Mouse (Mus musculus): ENCODE results near the gene Zmiz1. TPM values are rescaled to one million over a fixed set of nuclear protein-coding genes. Genes with fewer than 3 reads are reported as not detected.

The Zmiz1 gene
- total RNA-seq, 2 experiments from 2014 or later: 40.2 to 49.9 TPM

- intact Hi-C loops (cut with DNase I): no loop called here
- no peak for DNase-seq (ENCODE audit: low spot score)
Observed at GRCm38 (mm10) chr14:25505201-25505671, 46.3 kb downstream of the Zmiz1 start.

DNA sequence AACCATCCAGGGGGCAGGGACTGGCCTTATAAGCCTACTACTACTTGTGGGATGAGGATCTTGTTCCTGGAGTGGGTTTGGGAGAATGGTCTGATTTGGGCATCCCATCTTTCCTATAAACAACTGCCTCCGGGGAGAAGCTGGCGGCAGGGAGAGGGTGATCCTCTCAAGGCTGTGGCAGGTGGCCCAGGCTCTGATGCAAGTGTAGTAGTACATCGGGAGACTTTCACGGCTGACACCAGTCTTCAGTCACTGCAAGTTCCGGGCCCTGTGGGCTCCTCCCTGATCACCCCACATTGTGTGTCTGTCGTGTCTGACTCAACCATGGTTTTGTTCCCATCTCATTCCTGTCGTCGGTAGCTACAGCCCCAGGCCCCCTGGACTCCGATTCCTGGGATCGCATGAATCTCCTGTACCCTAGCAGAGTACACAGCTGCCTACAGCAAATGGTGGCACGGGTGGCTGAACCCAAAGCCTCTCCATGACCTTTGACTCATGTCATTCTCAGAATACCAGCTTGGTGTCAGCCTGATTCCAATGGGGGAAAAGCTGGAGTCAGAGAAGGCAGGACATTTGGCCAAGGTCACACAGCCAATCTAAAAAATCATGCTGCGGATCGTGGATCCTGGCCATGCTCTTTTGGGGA is 49.2 kb downstream of the Zmiz1 start:
- intact Hi-C loops (cut with DNase I): no loop called here
- DNase-seq (ENCODE audit: low spot score): no peak

DNA sequence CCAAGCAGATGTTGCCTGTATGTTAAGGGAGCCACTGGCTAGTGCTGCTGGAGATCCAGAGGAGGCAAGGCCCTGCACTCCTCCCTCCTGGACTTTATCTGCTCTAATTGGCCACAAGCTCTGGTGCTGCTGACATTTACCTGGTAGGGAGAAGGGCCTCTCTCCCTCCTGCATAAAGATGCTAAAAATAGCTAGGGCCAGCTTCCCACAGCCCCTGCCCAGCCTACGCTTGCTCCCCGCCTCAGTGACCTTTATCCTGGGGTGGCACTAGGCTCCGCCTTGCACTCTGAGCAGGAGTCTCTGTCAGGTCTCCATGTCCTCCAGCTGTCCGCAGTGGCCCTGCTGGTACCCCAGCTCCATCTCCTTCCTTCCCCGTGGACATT is 49.8 kb downstream of the Zmiz1 start:
- no peak for DNase-seq (ENCODE audit: low spot score)
- intact Hi-C loops (cut with DNase I): no loop called here

DNA sequence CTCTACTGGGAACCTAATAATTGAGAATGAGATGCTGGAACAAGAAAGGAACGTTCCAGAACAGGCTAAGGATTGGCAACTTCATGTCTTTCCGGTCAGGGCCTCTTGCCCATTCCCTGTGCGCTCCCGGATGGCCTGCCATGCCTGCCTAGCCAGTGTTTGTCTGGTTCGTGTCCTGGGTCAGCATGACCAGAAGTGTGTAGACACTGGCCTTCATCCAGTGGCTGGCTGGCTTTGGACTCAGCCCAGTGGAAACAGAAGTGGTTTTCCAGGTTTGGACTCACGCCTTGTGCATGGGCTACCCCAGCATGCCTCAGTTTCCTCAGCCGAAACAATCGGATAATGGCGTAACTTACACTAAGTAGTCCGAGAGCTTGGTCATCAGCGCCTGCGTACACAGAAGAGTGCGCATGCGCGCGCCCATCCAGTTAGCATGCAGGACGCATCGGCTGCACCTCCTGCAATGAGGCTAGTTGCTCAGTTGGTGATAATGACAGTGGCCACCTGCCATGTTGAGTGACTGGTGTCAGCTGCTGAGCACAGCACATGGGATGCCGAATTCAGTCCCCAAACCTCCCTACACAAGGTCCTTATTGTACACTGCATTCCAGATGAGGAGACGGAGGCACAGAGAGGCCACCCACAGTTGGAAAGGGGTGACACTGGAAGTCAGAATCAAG is 50.6 kb downstream of the Zmiz1 start:
- intact Hi-C loops (cut with DNase I): no loop called here
- no peak for DNase-seq (ENCODE audit: low spot score)

DNA sequence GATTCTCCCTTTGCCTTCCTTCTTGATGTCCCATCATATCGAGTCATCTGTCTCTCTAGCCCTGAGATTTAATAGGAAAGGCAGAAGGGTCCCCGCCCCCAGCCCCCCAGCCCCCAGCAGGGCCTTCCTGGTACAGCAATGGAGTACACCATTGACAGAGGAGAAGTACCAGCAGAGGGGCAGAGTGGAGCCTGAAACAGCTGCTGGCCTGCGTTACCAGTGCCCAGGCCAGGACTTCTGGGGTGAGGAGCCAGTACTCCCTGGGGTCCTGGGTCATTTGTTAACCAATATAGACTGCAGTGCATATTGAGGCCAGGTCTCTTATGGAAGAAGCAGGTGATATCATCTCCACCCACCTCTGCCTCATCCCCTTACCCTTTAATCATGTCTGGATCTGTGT is 51.4 kb downstream of the Zmiz1 start:
- intact Hi-C loops (cut with DNase I): no loop called here
- DNase-seq (ENCODE audit: low spot score): no peak

DNA sequence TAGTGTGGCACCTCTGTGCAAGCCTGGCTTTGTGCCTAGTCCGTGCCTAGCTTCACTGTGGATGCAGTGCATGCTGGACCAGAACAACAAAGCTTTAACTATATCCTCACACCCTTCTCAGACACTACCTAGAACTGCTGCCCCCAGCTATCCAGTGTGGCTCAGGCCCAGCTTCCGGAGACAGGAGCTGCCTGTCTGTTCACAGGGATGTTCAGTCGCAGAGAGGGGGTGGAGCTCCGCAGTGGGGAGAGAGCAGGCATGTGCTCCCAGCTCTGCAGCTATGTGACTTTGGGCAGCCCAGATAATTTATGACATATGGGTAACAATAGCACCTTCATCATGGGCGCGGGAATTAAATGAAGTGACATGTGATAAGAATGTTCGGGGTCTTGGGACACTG is 52.0 kb downstream of the Zmiz1 start:
- DNase-seq (ENCODE audit: low spot score): no peak
- intact Hi-C loops (cut with DNase I): no loop called here

GRCm38 (mm10) chr14:25511564-25511963 is 52.6 kb downstream of the Zmiz1 start:
- no peak for DNase-seq (ENCODE audit: low spot score)
- intact Hi-C loops (cut with DNase I): no loop called here

DNA sequence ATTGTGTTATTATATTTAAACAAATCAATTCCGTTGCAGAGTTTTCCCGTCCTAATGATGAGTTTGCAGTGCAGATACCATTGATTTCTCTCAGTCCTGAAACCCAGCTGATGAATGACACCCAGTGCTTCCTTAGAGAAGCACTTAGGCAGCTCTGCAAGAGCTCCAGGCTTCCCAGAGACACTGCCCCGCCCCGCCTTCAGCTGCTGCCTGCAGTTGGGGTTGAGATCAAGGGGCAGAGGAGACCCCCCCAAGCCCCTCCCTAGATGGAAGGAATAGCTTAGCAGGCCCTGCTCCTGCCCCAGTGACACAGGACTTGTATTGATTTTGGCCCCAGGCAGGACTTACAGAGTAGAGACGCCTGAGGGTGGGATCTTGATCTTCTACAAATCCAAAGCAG is 53.0 kb downstream of the Zmiz1 start:
- no peak for DNase-seq (ENCODE audit: low spot score)
- intact Hi-C loops (cut with DNase I): no loop called here

DNA sequence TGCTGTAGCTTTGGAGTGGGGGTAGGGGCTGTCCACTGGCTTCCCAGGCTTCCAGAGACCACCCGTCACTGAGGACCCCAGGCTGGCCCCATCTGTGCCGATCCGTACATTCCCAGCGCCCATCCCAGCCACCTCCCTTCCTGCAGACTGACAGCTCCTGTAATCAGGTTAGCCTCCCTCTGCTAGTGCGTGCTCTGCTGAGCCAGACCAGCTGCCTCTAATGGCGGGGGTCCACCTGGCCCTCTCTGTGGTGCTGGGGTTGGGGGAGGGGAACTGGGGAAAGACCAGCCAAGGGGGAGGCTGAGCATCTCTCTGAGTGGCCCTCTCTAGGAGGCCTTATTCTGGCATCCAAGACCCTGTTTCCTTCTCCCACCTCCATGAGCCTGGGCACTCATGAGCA is 53.8 kb downstream of the Zmiz1 start:
- DNase-seq (ENCODE audit: low spot score): no peak
- intact Hi-C loops (cut with DNase I): no loop called here

DNA sequence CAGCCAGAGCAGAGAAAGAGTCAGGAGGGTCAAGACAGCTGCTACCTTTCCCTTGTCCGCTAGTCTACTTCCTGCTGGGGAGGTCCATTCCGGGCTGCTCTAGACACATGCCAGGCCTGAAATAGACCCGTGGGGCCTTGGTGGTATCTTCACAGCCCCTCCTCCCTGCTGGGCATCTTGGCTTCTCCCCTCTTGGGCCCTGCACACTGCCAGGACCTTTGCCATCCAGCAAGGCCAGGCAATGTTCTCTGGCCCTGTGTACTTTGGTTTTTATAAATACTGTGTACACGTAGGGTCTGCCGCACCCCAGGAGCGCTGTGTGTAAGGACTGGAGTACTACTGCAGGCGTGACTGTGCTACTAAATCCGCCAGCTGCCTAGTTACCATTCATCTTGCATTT is 54.5 kb downstream of the Zmiz1 start:
- DNase-seq (ENCODE audit: low spot score): no peak
- intact Hi-C loops (cut with DNase I): no loop called here

- DNase-seq (ENCODE audit: low spot score): no peak
- intact Hi-C loops (cut with DNase I): no loop called here
Observed at GRCm38 (mm10) chr14:25514943-25515512, 56.0 kb downstream of the Zmiz1 start.

GRCm38 (mm10) chr14:25515924-25516323 is 56.9 kb downstream of the Zmiz1 start:
- intact Hi-C loops (cut with DNase I): loop anchor here (2.0 kb wide), 1 partner anchor 51 kb away; no protein-coding TSS in a partner anchor
- DNase-seq (ENCODE audit: low spot score): no peak

GRCm38 (mm10) chr14:25516640-25517591 is 57.9 kb downstream of the Zmiz1 start:
- no peak for DNase-seq (ENCODE audit: low spot score)
- intact Hi-C loops (cut with DNase I): loop anchor here (2.0 kb wide), 1 partner anchor 52 kb away; no protein-coding TSS in a partner anchor

- intact Hi-C loops (cut with DNase I): no loop called here
- no peak for DNase-seq (ENCODE audit: low spot score)
Observed at GRCm38 (mm10) chr14:25518645-25519044, 59.7 kb downstream of the Zmiz1 start.

- intact Hi-C loops (cut with DNase I): loop anchor here (10.0 kb wide), 1 partner anchor 215 kb away; no protein-coding TSS in a partner anchor
- peak; percentile 74 for DNase-seq (ENCODE audit: low spot score)
Observed at GRCm38 (mm10) chr14:25519656-25520055, 60.7 kb downstream of the Zmiz1 start.

- intact Hi-C loops (cut with DNase I): loop anchor here (10.0 kb wide), 1 partner anchor 216 kb away; no protein-coding TSS in a partner anchor
- no peak for DNase-seq (ENCODE audit: low spot score)
Observed at GRCm38 (mm10) chr14:25520589-25520988, 61.6 kb downstream of the Zmiz1 start.

- intact Hi-C loops (cut with DNase I): loop anchor here (10.0 kb wide), 1 partner anchor 216 kb away; no protein-coding TSS in a partner anchor
- DNase-seq (ENCODE audit: low spot score): no peak
Observed at GRCm38 (mm10) chr14:25520991-25521390, 62.0 kb downstream of the Zmiz1 start.

DNA sequence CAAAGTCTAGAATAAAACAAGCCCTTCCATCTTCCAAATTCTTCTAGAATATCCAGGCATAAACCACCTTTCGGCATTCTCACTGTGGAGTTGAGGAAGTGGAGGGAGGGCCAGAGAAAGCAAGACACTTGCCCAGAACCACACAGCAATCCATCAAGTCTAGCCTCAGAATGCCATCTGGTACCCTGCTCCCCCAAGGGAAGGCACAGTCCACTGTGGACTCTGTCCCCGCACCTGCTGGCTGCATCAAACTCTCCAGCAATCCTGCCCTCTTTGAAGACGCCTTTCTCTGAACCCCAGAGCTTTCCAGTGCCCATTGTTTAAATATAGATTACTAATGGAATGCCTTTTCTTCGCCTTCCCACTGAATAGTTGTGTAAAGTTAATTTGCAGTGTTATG is 62.5 kb downstream of the Zmiz1 start:
- intact Hi-C loops (cut with DNase I): loop anchor here (10.0 kb wide), 1 partner anchor 217 kb away; no protein-coding TSS in a partner anchor
- DNase-seq (ENCODE audit: low spot score): no peak

DNA sequence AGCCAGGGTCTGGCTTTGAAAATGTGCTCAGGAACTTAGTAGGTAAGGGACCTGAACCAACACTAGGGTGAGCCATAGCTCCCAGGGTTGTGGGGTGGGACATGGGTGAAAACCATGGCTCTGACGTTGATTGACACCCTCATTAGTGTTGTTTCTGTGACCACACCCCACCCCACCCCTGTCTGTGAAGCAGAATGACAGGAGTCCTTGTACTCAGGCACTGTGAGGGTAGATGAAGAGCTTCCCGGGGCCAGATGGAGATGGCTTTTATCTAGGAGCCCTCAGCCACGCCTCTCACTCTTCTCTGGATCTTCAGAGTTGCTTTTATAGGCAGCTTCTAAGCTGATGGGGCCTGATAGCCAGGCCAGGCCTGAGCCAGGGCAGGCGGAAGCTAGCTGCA is 63.4 kb downstream of the Zmiz1 start:
- DNase-seq (ENCODE audit: low spot score): no peak
- intact Hi-C loops (cut with DNase I): loop anchor here (2.0 to 10.0 kb wide), 2 partner anchors 62 to 218 kb away; no protein-coding TSS in a partner anchor

Data from heart, postnatal 25 days (tissue).